Mouse (Mus musculus) MEL (cell line): Measurements from ENCODE around the gene Cdh15.

Experiments used
- CHD1 ChIP-seq: IDR thresholded peaks from 2 replicates; pipeline ENCODE4 v1.6.1; 2012; ENCODE audit warnings: low read depth, mild to moderate bottlenecking, inconsistent platforms, low read length, improper control_type of control experiment
- CTCF ChIP-seq, 3 experiments: IDR thresholded peaks in 2 of 3; conservative IDR thresholded peaks in 1 of 3; 2 replicates each; pipeline ENCODE4 v1.5.1; 2011 to 2012; ENCODE audit warnings: low read length in 3 of 3, low read depth in 2 of 3, mild to moderate bottlenecking in 2 of 3, improper control_type of control experiment in 1 of 3, inconsistent platforms in 1 of 3, mixed read lengths in 1 of 3, moderate library complexity in 1 of 3; ENCODE audit not compliant: control insufficient read depth in 1 of 3, insufficient read depth in 1 of 3, poor library complexity in 1 of 3, severe bottlenecking in 1 of 3
- E2F4 ChIP-seq: IDR thresholded peaks from 2 replicates; pipeline ENCODE4 v1.6.1; 2011; ENCODE audit warnings: low read depth, low read length, improper control_type of control experiment, borderline replicate concordance
- EP300 ChIP-seq, 2 experiments: IDR thresholded peaks; 2 replicates each; pipeline ENCODE4 v1.6.1; 2011; ENCODE audit warnings: improper control_type of control experiment in 2 of 2, low read length in 2 of 2, low read depth in 1 of 2, mild to moderate bottlenecking in 1 of 2
- GATA1 ChIP-seq: IDR thresholded peaks from 2 replicates; pipeline ENCODE4 v1.6.1; 2011; ENCODE audit warnings: low read depth, low read length, improper control_type of control experiment
- JUND ChIP-seq: IDR thresholded peaks from 2 replicates; pipeline ENCODE4 v1.6.1; 2011; ENCODE audit warnings: low read depth, mild to moderate bottlenecking, improper control_type of control experiment, low read length
- KAT2A ChIP-seq: conservative IDR thresholded peaks from 2 replicates; pipeline ENCODE4 v1.6.1; 2012; ENCODE audit warnings: low read depth, low read length, improper control_type of control experiment, inconsistent platforms
- MAFK ChIP-seq: IDR thresholded peaks from 2 replicates; pipeline ENCODE4 v1.6.1; 2011; ENCODE audit warnings: low read depth, mild to moderate bottlenecking, low read length, improper control_type of control experiment, borderline replicate concordance
- MXI1 ChIP-seq: IDR thresholded peaks from 2 replicates; pipeline ENCODE4 v1.6.1; 2011; ENCODE audit warnings: mild to moderate bottlenecking, low read depth, low read length, improper control_type of control experiment
- POLR2A ChIP-seq, 2 experiments: IDR thresholded peaks; 2 replicates each; pipeline ENCODE4 v1.6.1; 2011 to 2012; ENCODE audit warnings: low read length in 2 of 2, mild to moderate bottlenecking in 2 of 2, control low read depth in 1 of 2, improper control_type of control experiment in 1 of 2, low read depth in 1 of 2, moderate library complexity in 1 of 2; ENCODE audit not compliant: control insufficient read depth in 1 of 2, insufficient read depth in 1 of 2, poor library complexity in 1 of 2
- TCF12 ChIP-seq: IDR thresholded peaks from 2 replicates; pipeline ENCODE4 v1.6.1; 2014; ENCODE audit warnings: low read depth, mild to moderate bottlenecking, inconsistent platforms, low read length, improper control_type of control experiment, moderate library complexity
- ZNF384 ChIP-seq: IDR thresholded peaks from 2 replicates; pipeline ENCODE4 v1.6.1; 2012; ENCODE audit warnings: low read depth, mild to moderate bottlenecking, inconsistent platforms, low read length, improper control_type of control experiment

GRCm38 (mm10) chr8:122865441-122865840 is 17.7 kb downstream of the Cdh15 start:
- no peak for TF ChIP-seq POLR2A (IDR thresholded peaks at IDR 0.05; ENCODE audit: control insufficient read depth in 1 of 2, insufficient read depth in 1 of 2, low read depth in 1 of 2, low read length in 2 of 2, poor library complexity in 1 of 2)
- TF ChIP-seq MAFK, result no peak
- TF ChIP-seq CHD1, result no peak
- TF ChIP-seq TCF12, result no peak
- peak; percentile 43 to 86 (median 79) for TF ChIP-seq CTCF (IDR thresholded peaks at IDR 0.05 in 2 of 3, conservative IDR thresholded peaks at IDR 0.05 in 1 of 3; ENCODE audit: control insufficient read depth in 1 of 3, insufficient read depth in 1 of 3, low read depth in 2 of 3, low read length in 3 of 3, poor library complexity in 1 of 3, severe bottlenecking in 1 of 3)
- no peak for TF ChIP-seq GATA1
- TF ChIP-seq ZNF384, result no peak
- TF ChIP-seq MXI1, result no peak
- TF ChIP-seq JUND, result no peak
- no peak for TF ChIP-seq EP300 (IDR thresholded peaks at IDR 0.05; ENCODE audit: low read depth in 1 of 2, low read length in 2 of 2)
- no peak for TF ChIP-seq KAT2A
- no peak for TF ChIP-seq E2F4
